Mouse (Mus musculus): ENCODE measurements around the gene Slc35e4.

Slc35e4 gene

DNA sequence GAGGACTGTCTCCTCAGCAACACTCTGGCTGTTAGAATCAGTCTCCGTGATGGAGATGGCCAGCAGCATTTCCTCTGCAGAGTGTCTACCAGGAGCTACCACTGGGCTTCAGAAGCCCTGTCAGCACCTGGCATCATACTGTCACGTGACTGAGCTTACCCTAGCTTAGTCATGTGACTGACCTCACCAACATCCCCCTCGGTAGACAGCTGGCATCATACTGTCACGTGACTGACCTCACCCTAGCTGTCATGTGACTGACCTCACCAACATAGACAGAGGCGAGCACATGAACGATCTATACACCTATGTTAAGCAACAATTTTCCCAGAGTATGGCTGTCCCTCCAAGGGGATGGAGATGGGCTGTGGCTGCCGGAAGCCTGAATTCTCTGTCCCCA, 35.8 kb downstream of the Slc35e4 start:
- in situ Hi-C loops (cut with MboI; ENCODE audit: unreplicated experiment in 2 of 2), result loop anchor here in 1 of 2 experiments (5.0 kb wide), 1 partner anchor 406 kb away; no protein-coding TSS in a partner anchor

DNA sequence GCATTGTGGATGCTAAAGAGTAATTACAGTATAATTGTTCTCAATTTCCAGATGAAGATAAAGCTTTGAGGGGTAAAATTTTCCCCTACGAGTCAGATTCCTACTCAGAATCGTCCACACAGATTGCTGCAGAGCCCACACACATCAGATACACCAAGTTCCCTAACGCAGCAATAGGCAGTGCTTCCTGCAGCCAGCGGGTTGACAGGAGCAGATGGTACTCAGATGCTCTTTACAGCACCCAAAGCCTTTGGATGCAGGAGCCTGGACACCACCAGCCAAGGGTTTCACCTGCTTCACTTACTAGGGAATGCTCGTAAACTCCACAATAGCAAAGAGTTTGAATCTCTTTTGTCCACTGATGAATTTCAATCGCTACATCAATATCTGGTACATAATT, 38.0 kb downstream of the Slc35e4 start:
- in situ Hi-C loops (cut with MboI; ENCODE audit: unreplicated experiment in 2 of 2), result loop anchor here in 1 of 2 experiments (5.0 kb wide), 1 partner anchor 404 kb away; no protein-coding TSS in a partner anchor

DNA sequence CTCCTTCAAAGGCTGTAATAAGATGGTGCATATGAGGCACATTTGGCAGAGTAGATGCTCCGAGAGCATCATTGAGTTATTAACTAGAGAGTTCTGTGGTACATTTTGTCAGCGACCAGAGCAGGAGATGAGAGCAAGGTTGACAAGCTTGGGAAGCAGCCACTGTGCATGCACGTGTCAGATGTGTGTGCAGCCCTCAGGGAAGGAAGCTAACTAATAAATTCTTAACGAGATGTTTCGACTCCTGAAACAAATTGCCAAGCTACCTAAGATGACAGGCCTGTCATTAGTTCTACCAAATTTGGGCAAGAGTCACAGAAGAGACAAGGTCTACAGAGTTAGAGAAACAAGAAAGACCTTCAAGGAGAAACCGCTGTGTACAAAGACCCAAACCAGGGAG, 50.1 kb downstream of the Slc35e4 start:
- in situ Hi-C loops (cut with MboI; ENCODE audit: unreplicated experiment in 2 of 2), result no loop called here

DNA sequence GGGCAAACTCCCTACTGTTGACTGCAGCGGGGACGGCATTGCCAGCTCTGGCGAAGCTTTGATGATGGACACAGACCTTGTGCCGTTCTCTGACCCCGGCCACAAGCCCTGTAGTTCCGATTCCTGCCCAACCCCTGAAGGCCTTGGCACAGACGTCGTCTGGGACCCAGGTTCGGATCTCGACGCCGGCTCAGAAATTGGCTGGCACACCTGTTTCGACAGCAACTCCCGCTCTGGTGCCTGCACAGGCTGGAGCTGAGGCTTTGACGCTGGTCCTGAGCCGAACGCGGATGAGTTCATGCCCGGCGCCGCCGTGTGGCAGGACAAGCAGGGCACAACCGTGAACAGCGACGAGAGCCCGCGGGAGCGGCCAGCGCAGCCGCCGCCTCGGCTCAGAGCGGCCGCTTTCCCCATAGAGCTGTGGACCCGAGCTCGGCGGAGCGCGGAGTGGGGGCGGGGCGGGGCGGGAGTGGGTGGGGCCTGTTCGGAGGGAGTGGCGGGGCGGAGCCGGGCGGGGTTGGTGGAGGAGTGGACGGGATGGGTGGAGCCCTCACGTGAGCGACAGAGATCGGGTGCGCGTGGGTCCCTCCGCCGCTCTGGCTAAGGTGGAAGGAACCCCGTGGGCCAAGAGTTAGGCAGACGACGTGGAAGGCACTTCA, 50.9 kb downstream of the Slc35e4 start, which contains the start of gene Osbp2:
Gene Osbp2, minus strand, starts transcription at position 450 of the 659 bp plus-strand sequence.
- in situ Hi-C loops (cut with MboI; ENCODE audit: unreplicated experiment in 2 of 2), result no loop called here

DNA sequence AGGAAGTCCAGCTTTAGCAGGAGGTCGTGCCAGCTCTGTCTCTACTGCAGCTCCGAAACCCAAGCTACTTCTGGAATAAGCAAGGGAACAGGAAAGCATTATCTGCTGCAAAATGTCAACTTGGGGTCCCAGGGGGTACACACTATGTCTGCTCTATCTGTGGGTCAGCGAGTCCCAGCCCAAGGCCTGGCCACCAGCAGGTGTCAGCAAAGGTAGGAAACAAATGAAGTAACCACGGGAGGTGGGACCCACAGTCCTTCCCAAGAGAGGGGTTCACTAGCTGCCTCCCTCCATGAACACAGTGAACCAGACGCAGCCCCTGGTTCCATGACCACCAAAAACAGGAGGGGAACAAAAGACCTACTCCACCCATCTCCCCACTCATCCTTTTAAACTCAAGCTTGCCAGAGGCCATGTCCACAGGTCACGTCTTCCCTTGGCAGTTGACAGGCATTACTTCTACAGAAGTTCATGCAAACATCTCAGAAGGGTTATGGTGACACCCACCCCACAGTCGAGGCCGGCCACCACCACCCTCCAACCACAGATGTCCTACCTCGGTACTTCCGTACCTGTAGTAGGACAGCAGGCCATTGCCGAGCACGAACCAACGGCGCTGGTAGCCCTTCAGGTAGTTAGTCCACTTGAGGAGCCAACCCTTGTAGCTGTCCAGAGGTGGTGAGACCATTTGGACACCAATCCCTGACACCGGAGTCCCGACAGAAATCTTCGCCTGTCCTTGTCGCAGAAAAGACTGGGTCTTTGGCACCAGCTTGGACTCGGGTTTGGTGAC, 51.6 kb downstream of the Slc35e4 start:
- in situ Hi-C loops (cut with MboI; ENCODE audit: unreplicated experiment in 2 of 2), result no loop called here

DNA sequence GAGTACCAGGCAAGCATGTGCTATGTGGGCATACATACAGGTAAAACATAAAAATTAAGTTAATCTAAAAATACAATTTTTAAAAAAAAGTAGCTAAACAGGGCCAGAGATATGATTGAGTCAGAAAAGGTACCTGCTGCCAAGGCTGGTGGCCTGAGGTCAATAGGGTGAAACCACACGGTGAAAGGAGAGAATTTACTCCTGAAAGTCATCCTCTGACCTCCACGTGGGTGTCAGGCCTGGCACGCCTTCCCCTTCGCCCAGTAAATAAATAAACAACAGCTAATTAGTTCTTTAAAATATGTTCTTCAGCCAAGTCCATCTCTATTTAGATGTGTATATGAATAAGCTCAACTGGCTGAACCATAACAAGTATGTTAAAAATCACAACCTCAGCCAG, 54.1 kb downstream of the Slc35e4 start:
- in situ Hi-C loops (cut with MboI; ENCODE audit: unreplicated experiment in 2 of 2), result no loop called here

DNA sequence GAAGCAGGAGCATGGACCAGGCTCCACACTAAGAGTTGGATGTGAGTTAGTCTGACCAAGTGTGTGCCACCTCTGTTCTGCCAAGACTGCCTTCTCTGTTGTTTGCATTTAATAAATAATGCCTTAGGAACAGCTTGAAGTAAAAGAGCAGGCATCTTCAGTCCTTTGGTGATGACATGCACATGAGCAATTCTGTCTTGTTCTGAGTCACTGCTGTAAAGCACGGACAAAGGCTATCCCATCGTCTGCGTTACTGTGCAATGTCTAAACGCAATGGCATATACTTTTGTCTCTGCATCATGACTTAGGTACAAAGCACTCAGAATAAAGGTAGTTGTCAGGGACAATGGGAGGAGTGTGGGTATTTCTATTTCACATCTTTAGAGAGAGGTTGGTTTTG, 54.7 kb downstream of the Slc35e4 start:
- in situ Hi-C loops (cut with MboI; ENCODE audit: unreplicated experiment in 2 of 2), result no loop called here

DNA sequence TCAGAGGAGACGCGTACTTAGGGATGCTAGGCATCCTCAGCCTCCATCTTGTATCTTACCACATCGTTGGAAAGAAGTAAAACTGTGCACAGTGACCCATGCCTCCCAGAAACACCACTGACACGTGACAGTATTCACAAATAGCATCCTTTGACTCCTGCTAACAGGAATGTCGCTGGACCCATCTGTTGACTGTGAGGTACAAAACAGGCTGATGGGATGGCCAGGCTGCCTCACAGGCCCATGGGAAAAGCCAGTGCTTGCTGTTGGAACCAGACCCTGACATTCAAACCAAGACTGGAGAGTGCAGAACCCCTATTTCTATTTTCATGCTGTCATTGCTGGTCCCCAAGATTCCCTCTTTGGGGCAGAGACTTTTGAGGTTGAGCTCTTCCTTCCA, 56.6 kb downstream of the Slc35e4 start:
- in situ Hi-C loops (cut with MboI; ENCODE audit: unreplicated experiment in 2 of 2), result no loop called here
